Mouse (Mus musculus): Measurements from ENCODE around the gene Saal1.
"Not testable (repeated sequence)": the region's sequence is repeated elsewhere in the genome, so short reads cannot be mapped to it uniquely, and the experiment has no call there.

Saal1 gene

GRCm38 (mm10) chr7:46686827-46687226 lies 23.7 kb downstream of the Saal1 start:
- DNase-seq (ENCODE audit: low read depth): no peak

- no peak for DNase-seq (ENCODE audit: low read depth)
Observed at GRCm38 (mm10) chr7:46680732-46681131, 29.7 kb downstream of the Saal1 start.

- not testable (repeated sequence) for DNase-seq (ENCODE audit: low read depth)
Observed at GRCm38 (mm10) chr7:46679044-46679443, 31.4 kb downstream of the Saal1 start.

- DNase-seq (ENCODE audit: low read depth): peak; percentile 13
Observed at GRCm38 (mm10) chr7:46678417-46678816, 32.1 kb downstream of the Saal1 start.

- DNase-seq (ENCODE audit: low read depth): no peak
Observed at GRCm38 (mm10) chr7:46676808-46677360, 33.6 kb downstream of the Saal1 start.

GRCm38 (mm10) chr7:46675886-46676285 lies 34.6 kb downstream of the Saal1 start:
- no peak for DNase-seq (ENCODE audit: low read depth)

- DNase-seq (ENCODE audit: low read depth): no peak
Observed at GRCm38 (mm10) chr7:46675061-46675460, 35.4 kb downstream of the Saal1 start.

- DNase-seq (ENCODE audit: low read depth): no peak
Observed at GRCm38 (mm10) chr7:46672160-46672672, 38.3 kb downstream of the Saal1 start, which contains the start of gene Tph1. Tph1 (minus strand) TSS chr7:46672537.

- no peak for DNase-seq (ENCODE audit: low read depth)
Observed at GRCm38 (mm10) chr7:46667256-46667655, 43.2 kb downstream of the Saal1 start.

- peak; percentile 42 for DNase-seq (ENCODE audit: low read depth)
Observed at GRCm38 (mm10) chr7:46665236-46665635, 45.2 kb downstream of the Saal1 start.

- no peak for DNase-seq (ENCODE audit: low read depth)
Observed at GRCm38 (mm10) chr7:46661591-46662090, 48.8 kb downstream of the Saal1 start.

- DNase-seq (ENCODE audit: low read depth): no peak
Observed at GRCm38 (mm10) chr7:46652279-46652678, 58.2 kb downstream of the Saal1 start.

GRCm38 (mm10) chr7:46650231-46650630 lies 60.2 kb downstream of the Saal1 start:
- DNase-seq (ENCODE audit: low read depth): peak; percentile 37

GRCm38 (mm10) chr7:46648431-46649140 lies 61.9 kb downstream of the Saal1 start:
- DNase-seq (ENCODE audit: low read depth): no peak

- peak; percentile 21 for DNase-seq (ENCODE audit: low read depth)
Observed at GRCm38 (mm10) chr7:46643172-46643571, 67.3 kb downstream of the Saal1 start.

GRCm38 (mm10) chr7:46640062-46640461 lies 70.4 kb downstream of the Saal1 start:
- DNase-seq (ENCODE audit: low read depth): no peak

GRCm38 (mm10) chr7:46639692-46640031 lies 70.8 kb downstream of the Saal1 start, which contains the start of gene Sergef:
Sergef (minus strand) TSS chr7:46639807.
- peak; percentile 89 for DNase-seq (ENCODE audit: low read depth)

- DNase-seq (ENCODE audit: low read depth): no peak
Observed at GRCm38 (mm10) chr7:46638889-46639691, 71.4 kb downstream of the Saal1 start.
